Mouse (Mus musculus) CH12.LX (cell line): ENCODE results near the gene Hoxd11. TPM values are rescaled to one million over a fixed set of nuclear protein-coding genes. Genes with fewer than 3 reads are reported as not detected.

Experiments used
- DNase-seq: peaks from one replicate; pipeline ENCODE4 v3.0.0-alpha.2; 2013; ENCODE audit errors: extremely low read depth
- H3K27ac ChIP-seq: 2 replicates; pipeline ENCODE4 v1.5.1; 2012; ENCODE audit warnings: low read depth, mild to moderate bottlenecking, control low read depth, moderate library complexity; ENCODE audit not compliant: insufficient read depth
- H3K27me3 ChIP-seq: replicated peaks from 2 replicates; pipeline ENCODE3; 2012; ENCODE audit warnings: inconsistent platforms
- H3K36me3 ChIP-seq, 2 experiments: replicated peaks in 1 of 2; 2 replicates each; pipeline versions ENCODE3 to v1.6.1; 2012; ENCODE audit warnings: inconsistent platforms in 1 of 2, low read length in 1 of 2, mild to moderate bottlenecking in 1 of 2, mixed read lengths in 1 of 2, moderate library complexity in 1 of 2; ENCODE audit not compliant: control insufficient read depth in 1 of 2, insufficient read depth in 1 of 2
- H3K4me1 ChIP-seq, 2 experiments: 2 replicates each; pipeline ENCODE4 v1.6.1; 2012; ENCODE audit warnings: inconsistent platforms in 1 of 2, moderate library complexity in 1 of 2; ENCODE audit not compliant: insufficient read depth in 2 of 2, control insufficient read depth in 1 of 2
- H3K4me2 ChIP-seq: 2 replicates; pipeline ENCODE4 v1.6.1; 2012; ENCODE audit warnings: low read depth, mild to moderate bottlenecking, control low read depth; ENCODE audit not compliant: poor library complexity, insufficient read depth, severe bottlenecking
- H3K4me3 ChIP-seq, 3 experiments: fragments of 150-350 bp in 1 of 3; sonication (generic) in 1 of 3; replicated peaks in 1 of 3; 2 replicates each; pipeline versions ENCODE3 to v1.5.1; 2011 to 2012; ENCODE audit warnings: low read depth in 2 of 3, low read length in 2 of 3, mild to moderate bottlenecking in 2 of 3, moderate library complexity in 2 of 3, control low read depth in 1 of 3, improper control_type of control experiment in 1 of 3, inconsistent platforms in 1 of 3, mixed read lengths in 1 of 3; ENCODE audit not compliant: poor library complexity in 1 of 3
- H3K79me2 ChIP-seq: replicated peaks from 2 replicates; pipeline ENCODE4 v1.6.1; 2012; ENCODE audit warnings: mild to moderate bottlenecking, moderate library complexity; ENCODE audit not compliant: control insufficient read depth, poor library complexity, insufficient read depth, severe bottlenecking; ENCODE audit errors: extremely low read depth
- H3K9ac ChIP-seq: 2 replicates; pipeline ENCODE4 v1.6.1; 2012; ENCODE audit warnings: low read depth, mild to moderate bottlenecking, control low read depth, moderate library complexity; ENCODE audit not compliant: insufficient read depth
- H3K9me3 ChIP-seq: replicated peaks from 2 replicates; pipeline ENCODE3; 2012; ENCODE audit warnings: low read length, inconsistent platforms, mixed read lengths
- BHLHE40 ChIP-seq: IDR thresholded peaks from 2 replicates; pipeline ENCODE4 v1.6.1; 2011; ENCODE audit warnings: mild to moderate bottlenecking, low read depth, low read length, improper control_type of control experiment
- CHD1 ChIP-seq: IDR thresholded peaks from 2 replicates; pipeline ENCODE4 v1.6.1; 2012; ENCODE audit warnings: low read depth, low read length, improper control_type of control experiment, inconsistent platforms
- CTCF ChIP-seq, 2 experiments: IDR thresholded peaks in 1 of 2; conservative IDR thresholded peaks in 1 of 2; 2 replicates each; pipeline ENCODE4 v1.5.1; 2011 to 2012; ENCODE audit warnings: low read depth in 2 of 2, low read length in 2 of 2, improper control_type of control experiment in 1 of 2, inconsistent platforms in 1 of 2, mild to moderate bottlenecking in 1 of 2, moderate library complexity in 1 of 2
- E2F4 ChIP-seq: IDR thresholded peaks from 2 replicates; pipeline ENCODE4 v1.6.1; 2011; ENCODE audit warnings: low read depth, low read length, improper control_type of control experiment; ENCODE audit not compliant: insufficient replicate concordance
- ELF1 ChIP-seq: IDR thresholded peaks from 2 replicates; pipeline ENCODE4 v1.6.1; 2014; ENCODE audit warnings: low read depth, mild to moderate bottlenecking, inconsistent platforms, low read length, improper control_type of control experiment
- GABPA ChIP-seq: IDR thresholded peaks from 2 replicates; pipeline ENCODE4 v1.6.1; 2012; ENCODE audit warnings: low read depth, low read length, improper control_type of control experiment, inconsistent platforms; ENCODE audit not compliant: insufficient replicate concordance
- HCFC1 ChIP-seq: IDR thresholded peaks from 2 replicates; pipeline ENCODE4 v1.6.1; 2012; ENCODE audit warnings: low read depth, mild to moderate bottlenecking, inconsistent platforms, low read length, improper control_type of control experiment
- IRF4 ChIP-seq: IDR thresholded peaks from 2 replicates; pipeline ENCODE4 v1.6.1; 2014; ENCODE audit warnings: low read depth, mild to moderate bottlenecking, inconsistent platforms, low read length, improper control_type of control experiment
- KAT2A ChIP-seq: IDR thresholded peaks from 2 replicates; pipeline ENCODE4 v1.6.1; 2012; ENCODE audit warnings: low read length, improper control_type of control experiment, inconsistent platforms; ENCODE audit not compliant: insufficient replicate concordance
- MAX ChIP-seq: IDR thresholded peaks from 2 replicates; pipeline ENCODE4 v1.6.1; 2011; ENCODE audit warnings: low read length, improper control_type of control experiment
- MAZ ChIP-seq: IDR thresholded peaks from 2 replicates; pipeline ENCODE4 v1.6.1; 2012; ENCODE audit warnings: low read depth, mild to moderate bottlenecking, inconsistent platforms, low read length, improper control_type of control experiment, moderate library complexity
- MEF2A ChIP-seq: IDR thresholded peaks from 2 replicates; pipeline ENCODE4 v1.6.1; 2014; ENCODE audit warnings: low read depth, mild to moderate bottlenecking, inconsistent platforms, low read length, improper control_type of control experiment, borderline replicate concordance
- MYC ChIP-seq: IDR thresholded peaks from 2 replicates; pipeline ENCODE4 v1.6.1; 2011; ENCODE audit warnings: low read depth, mild to moderate bottlenecking, improper control_type of control experiment, low read length
- NRF1 ChIP-seq: IDR thresholded peaks from 2 replicates; pipeline ENCODE4 v1.6.1; 2014; ENCODE audit warnings: low read depth, mild to moderate bottlenecking, inconsistent platforms, low read length, improper control_type of control experiment, moderate library complexity
- PAX5 ChIP-seq: IDR thresholded peaks from 2 replicates; pipeline ENCODE4 v1.6.1; 2012; ENCODE audit warnings: low read length, inconsistent platforms, mixed read lengths
- POLR2A ChIP-seq: IDR thresholded peaks from 2 replicates; pipeline ENCODE4 v1.6.1; 2011; ENCODE audit warnings: low read depth, mild to moderate bottlenecking, improper control_type of control experiment, low read length
- POLR2AphosphoS2 ChIP-seq: IDR thresholded peaks from 2 replicates; pipeline ENCODE4 v1.6.1; 2011; ENCODE audit warnings: low read depth, low read length, improper control_type of control experiment
- RAD21 ChIP-seq: IDR thresholded peaks from 2 replicates; pipeline ENCODE4 v1.6.1; 2011; ENCODE audit warnings: low read depth, mild to moderate bottlenecking, low read length, improper control_type of control experiment, moderate library complexity
- SIN3A ChIP-seq: IDR thresholded peaks from 2 replicates; pipeline ENCODE4 v1.6.1; 2012; ENCODE audit warnings: low read length, improper control_type of control experiment, inconsistent platforms
- TBP ChIP-seq: conservative IDR thresholded peaks from 2 replicates; pipeline ENCODE4 v1.6.1; 2011; ENCODE audit warnings: low read depth, low read length, improper control_type of control experiment
- TCF12 ChIP-seq: IDR thresholded peaks from 2 replicates; pipeline ENCODE4 v1.6.1; 2014; ENCODE audit warnings: low read depth, mild to moderate bottlenecking, inconsistent platforms, low read length, improper control_type of control experiment
- UBTF ChIP-seq: IDR thresholded peaks from 2 replicates; pipeline ENCODE4 v1.6.1; 2012; ENCODE audit warnings: low read depth, mild to moderate bottlenecking, inconsistent platforms, low read length, improper control_type of control experiment, moderate library complexity
- ZC3H11A ChIP-seq: IDR thresholded peaks from 2 replicates; pipeline ENCODE4 v1.6.1; 2012; ENCODE audit warnings: low read depth, mild to moderate bottlenecking, inconsistent platforms, low read length, improper control_type of control experiment
- ZKSCAN1 ChIP-seq: IDR thresholded peaks from 2 replicates; pipeline ENCODE4 v1.6.1; 2012; ENCODE audit warnings: low read depth, inconsistent platforms, low read length, improper control_type of control experiment, borderline replicate concordance
- ZNF384 ChIP-seq: IDR thresholded peaks from 2 replicates; pipeline ENCODE4 v1.6.1; 2012; ENCODE audit warnings: low read depth, low read length, improper control_type of control experiment, inconsistent platforms
- dilution Hi-C: fragments of 300-500 bp; cut with MboI; formaldehyde crosslinking; loops from 2 replicates; pipeline ENCODE4 v1.14.3; 2020; ENCODE audit warnings: low sequenced_read_pairs; ENCODE audit not compliant: extremely low pct_unique_long_range_greater_than_20kb, extremely low pct_ligation_motif_present
- in situ Hi-C: fragments of 300-500 bp; cut with MboI; formaldehyde crosslinking; loops from 3 replicates; pipeline ENCODE4 v1.14.3; 2019; ENCODE audit warnings: low sequenced_read_pairs, low pct_ligation_motif_present, low pct_unique_long_range_greater_than_20kb, mixed read lengths
- polyA plus RNA-seq: library from polyadenylated mRNA; unstranded; fragments of >175 nt; gene quantifications from 2 replicates; pipeline ENCODE4 v1.2.1, GENCODE M21; 2012; ENCODE audit warnings: low read depth; ENCODE audit not compliant: insufficient read length
- total RNA-seq, 2 experiments: library from RNA; depleted of rRNA; stranded (reverse); fragments of 300-350 nt in 1 of 2; fragments of >200 nt in 1 of 2; gene quantifications; 2 replicates each; pipeline ENCODE4 v1.2.3; 2012 to 2014

Gene Hoxd11
- total and polyA plus RNA-seq, 3 experiments = not detected

DNA sequence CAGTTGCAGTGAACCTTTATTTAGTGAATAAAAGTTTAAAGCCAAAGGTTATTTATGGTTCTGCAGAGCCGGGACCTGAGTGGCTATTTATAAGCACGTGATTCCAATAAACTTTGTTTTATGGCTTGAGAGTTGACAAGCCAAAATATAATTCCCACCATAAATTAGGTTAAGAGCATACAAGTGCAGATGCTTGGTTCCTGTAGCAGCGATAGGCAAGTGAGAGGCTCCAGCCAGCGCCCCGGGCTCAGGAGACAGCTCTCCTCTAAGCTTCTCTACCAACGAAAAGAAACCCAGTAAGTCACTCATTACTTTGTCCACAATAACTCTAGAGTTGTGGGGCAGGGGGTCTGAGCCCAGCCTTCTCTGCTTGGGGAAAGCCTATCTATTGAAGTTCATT, 42.5 kb downstream of the Hoxd11 start:
- peaks cover 38% of the 10 kb centered on the region for H3K79me2 ChIP-seq
- no peak for DNase-seq
- dilution Hi-C loops (no loop called here), in situ Hi-C loops (loop anchor here (10.0 to 25.0 kb wide), 2 partner anchors 333 to 865 kb away; no protein-coding TSS in a partner anchor)
- H3K9me3 ChIP-seq = no peaks in the 10 kb centered on the region
- H3K9ac ChIP-seq = peak overlapping the region; percentile 71; the same call in 1 of the 2 replicates
- H3K27ac ChIP-seq = peak overlapping the region; percentile 3; the same call in 1 of the 2 replicates
- peaks cover 11 to 12% of the 10 kb centered on the region in 2 experiments for H3K36me3 ChIP-seq
- H3K4me1 ChIP-seq = peaks cover 10 to 49% of the 10 kb centered on the region in 2 experiments
- H3K4me3 ChIP-seq = peak overlapping the region in 1 of 3 experiments; percentile 16
- no peaks in the 10 kb centered on the region for H3K27me3 ChIP-seq
- peak overlapping the region; percentile 86 for H3K4me2 ChIP-seq
- no peak for TF ChIP-seq MAX
- TF ChIP-seq MEF2A = no peak
- TF ChIP-seq MYC = no peak
- no peak for TF ChIP-seq PAX5
- no peak for TF ChIP-seq ZNF384
- TF ChIP-seq CTCF (conservative IDR thresholded peaks at IDR 0.05 in 1 of 2, IDR thresholded peaks at IDR 0.05 in 1 of 2; ENCODE audit: low read depth in 2 of 2, low read length in 2 of 2) = no peak
- no peak for TF ChIP-seq ZKSCAN1
- no peak for TF ChIP-seq CHD1
- no peak for TF ChIP-seq POLR2AphosphoS2
- no peak for TF ChIP-seq ZC3H11A
- no peak for TF ChIP-seq GABPA
- no peak for TF ChIP-seq RAD21
- TF ChIP-seq HCFC1 = no peak
- no peak for TF ChIP-seq UBTF
- TF ChIP-seq NRF1 = no peak
- TF ChIP-seq IRF4 = no peak
- TF ChIP-seq E2F4 = no peak
- TF ChIP-seq SIN3A = no peak
- TF ChIP-seq, all 38 proteins: peak for 0

DNA sequence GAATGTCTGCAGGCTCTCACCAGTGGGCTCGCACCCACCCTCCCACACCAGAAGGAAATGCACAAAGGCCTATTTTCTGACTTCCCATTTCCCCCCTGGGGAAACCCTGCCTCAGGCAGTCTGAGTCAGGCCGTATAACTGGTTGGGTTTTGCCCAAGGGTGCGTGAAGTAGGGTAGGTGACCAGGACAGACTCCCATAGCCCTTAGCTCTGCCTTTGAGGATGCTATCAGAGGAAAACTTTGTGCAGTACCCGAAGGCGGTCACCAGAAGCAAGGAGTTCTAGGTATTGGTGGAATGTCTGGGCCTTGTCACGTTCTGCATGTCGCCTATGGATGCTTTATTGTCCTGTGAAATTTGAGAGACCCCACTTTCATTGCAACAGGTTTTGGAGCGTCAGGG, 43.6 kb downstream of the Hoxd11 start:
- no peak for DNase-seq
- Histone ChIP-seq H3K9me3 (peaks cover 6% of the 10 kb centered on the region), H3K9ac (peak overlapping the region; percentile 71), H3K36me3 (peaks cover 21 to 23% of the 10 kb centered on the region in 2 experiments), H3K4me2 (peak overlapping the region; percentile 86), H3K4me1 (peaks cover 10 to 49% of the 10 kb centered on the region in 2 experiments), H3K79me2 (peaks cover 45% of the 10 kb centered on the region), H3K27ac (peak overlapping the region; percentile 97), H3K27me3 (no peaks in the 10 kb centered on the region), H3K4me3 (peak overlapping the region; percentile 61 to 96 (median 66))
- in situ Hi-C loops = loop anchor here (10.0 to 25.0 kb wide), 2 partner anchors 332 to 864 kb away; no protein-coding TSS in a partner anchor
- dilution Hi-C loops = no loop called here
- peak; percentile 44; the same call in 1 of the 2 replicates for TF ChIP-seq ELF1
- TF ChIP-seq UBTF = 0 out of 2 replicates have a peak, but pooled peaks have one; percentile 45
- TF ChIP-seq BHLHE40 = 0 out of 2 replicates have a peak, but pooled peaks have one; percentile 18
- peak; percentile 84 for TF ChIP-seq MEF2A
- no peak for TF ChIP-seq KAT2A
- no peak for TF ChIP-seq SIN3A
- TF ChIP-seq POLR2A = peak; percentile 52
- peak; percentile 50; the same call in 1 of the 2 replicates for TF ChIP-seq TBP
- TF ChIP-seq HCFC1 = no peak
- 0 out of 2 replicates have a peak, but pooled peaks have one; percentile 18 for TF ChIP-seq MAZ
- TF ChIP-seq POLR2AphosphoS2 = no peak; the same call in 1 of the 2 replicates
- TF ChIP-seq TCF12 = no peak
